Mouse (Mus musculus) C2C12 (cell line): Measurements from ENCODE around the gene Slc35g1.

Experiments
- CEBPB ChIP-seq: IDR thresholded peaks from one replicate; pipeline ENCODE4 v1.6.1; 2011; ENCODE audit warnings: low read depth, mild to moderate bottlenecking, control low read depth, moderate library complexity
- CTCF ChIP-seq: IDR thresholded peaks from one replicate; pipeline ENCODE4 v1.5.1; 2011; ENCODE audit not compliant: control insufficient read depth, insufficient read depth, insufficient read length
- MAX ChIP-seq: IDR thresholded peaks from one replicate; pipeline ENCODE4 v1.6.1; 2011; ENCODE audit warnings: mild to moderate bottlenecking, control low read depth
- MYOG ChIP-seq: IDR thresholded peaks from one replicate; pipeline ENCODE4 v1.6.1; 2011; ENCODE audit not compliant: control insufficient read depth, insufficient read length; ENCODE audit errors: extremely low read depth

DNA sequence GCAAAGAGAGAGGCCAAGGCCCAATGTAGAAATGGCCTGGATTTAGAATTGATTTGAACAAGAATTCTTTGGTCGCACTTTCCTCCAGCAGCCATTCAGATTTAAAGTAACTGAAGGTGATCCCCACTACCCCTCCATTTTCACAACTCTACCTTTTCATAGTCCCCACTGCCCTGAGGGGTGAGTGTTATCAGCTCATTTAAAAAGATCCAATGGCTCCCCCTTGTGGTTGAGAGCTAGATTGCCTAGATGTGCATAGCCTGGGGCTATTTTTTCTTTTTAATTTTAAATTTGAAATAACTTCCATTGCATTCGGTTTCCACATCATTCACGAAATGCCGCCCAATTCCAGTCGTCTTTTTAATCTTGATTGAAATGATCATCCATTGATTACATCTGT, 33.5 kb downstream of the Slc35g1 start:
- TF ChIP-seq CTCF = no peak
- TF ChIP-seq MYOG = no peak
- TF ChIP-seq CEBPB = no peak
- TF ChIP-seq MAX = no peak
